Mouse (Mus musculus): ENCODE data around the gene Trp53i11. TPM values are rescaled to one million over a fixed set of nuclear protein-coding genes. Genes with fewer than 3 reads are reported as not detected.

Trp53i11 gene
- polyA plus RNA-seq (2012; rRNA removed; ENCODE audit: low replicate concordance) = 39.8 and 42.6 TPM in 2 replicates

DNA sequence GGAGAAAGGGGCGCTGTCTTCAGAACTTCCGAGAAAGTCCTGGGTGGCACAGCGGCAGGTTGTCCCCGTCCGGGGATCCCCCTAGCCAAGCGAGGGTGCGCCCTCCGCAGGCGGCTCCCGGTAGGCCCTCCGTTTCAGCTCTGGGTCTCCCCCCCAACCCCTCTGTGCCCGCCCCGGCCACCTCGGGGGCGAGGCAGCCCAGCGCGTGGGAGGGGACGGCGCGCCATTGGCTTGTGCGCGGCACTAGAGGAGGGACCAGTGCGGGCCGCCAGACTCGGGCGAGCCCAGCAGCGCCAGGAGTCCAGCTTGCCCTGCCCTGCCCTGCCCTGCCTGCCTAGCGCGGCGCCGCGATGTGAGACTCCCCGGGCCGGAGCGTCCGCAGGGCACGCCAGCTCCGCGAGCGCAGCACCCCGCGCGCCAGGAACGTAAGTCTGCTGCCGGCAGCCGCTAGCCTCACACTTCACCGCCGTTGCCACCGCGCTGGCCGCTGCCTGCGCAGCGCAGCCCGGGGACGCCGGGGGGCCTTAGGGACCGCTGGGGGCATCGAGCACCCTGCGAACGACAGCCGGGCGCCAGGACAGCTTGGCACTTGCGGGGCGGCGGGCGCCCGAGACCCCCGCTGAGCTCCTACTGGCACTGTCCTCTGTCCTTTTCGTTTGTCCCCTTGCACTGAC lies at the start of gene Trp53i11:
Gene Trp53i11, plus strand, starts transcription at position 226 of the 674 bp plus-strand sequence.

Other genes starting within 250 kb of the Trp53i11 start
- gene Prdm11, start 141.4 kb upstream of the Trp53i11 start, polyA plus RNA-seq (2012; rRNA removed; ENCODE audit: low replicate concordance) = 1.7 TPM in 2 replicates
- gene Tspan18, start 147.0 kb downstream of the Trp53i11 start, polyA plus RNA-seq (2012; rRNA removed; ENCODE audit: low replicate concordance) = 19.3 and 20.3 TPM in 2 replicates

Measured in duodenum, adult 2 months (tissue).